Mouse (Mus musculus) intestine, embryonic 16.5 days (tissue): ENCODE measurements at regions not wholly inside any gene's neighbourhood (a gene's known extent, or its start where the extent isn't known, plus 50 kb on each side); places are given as distances from the start of the nearest gene placed in this dataset.

Experiments used
- ATAC-seq: fragments of 200-750 bp; cut with Nextera tagmentation; 2 replicates; pipeline ENCODE4 v1.8.0; 2017; ENCODE audit warnings: moderate TSS enrichment, moderate library complexity
- H3K27ac ChIP-seq: fragments of 300-500 bp; sonication (generic); 2 replicates; pipeline ENCODE4 v1.5.1; 2014; ENCODE audit warnings: mild to moderate bottlenecking, low read length
- H3K27me3 ChIP-seq: fragments of 300-500 bp; sonication (generic); replicated peaks from 2 replicates; pipeline ENCODE4 v1.6.1; 2014; ENCODE audit warnings: low read length, control low read depth, mixed read lengths; ENCODE audit not compliant: control insufficient read depth, insufficient read depth
- H3K36me3 ChIP-seq: fragments of 300-500 bp; sonication (generic); 2 replicates; pipeline ENCODE4 v1.6.1; 2014; ENCODE audit warnings: low read length, control low read depth; ENCODE audit not compliant: control insufficient read depth, insufficient read depth
- H3K4me1 ChIP-seq: fragments of 300-500 bp; sonication (generic); 2 replicates; pipeline ENCODE4 v1.6.1; 2014; ENCODE audit warnings: low read length, control low read depth, mixed read lengths; ENCODE audit not compliant: control insufficient read depth, insufficient read depth
- H3K4me2 ChIP-seq: fragments of 300-500 bp; sonication (generic); 2 replicates; pipeline ENCODE4 v1.6.1; 2014; ENCODE audit warnings: low read depth, low read length, control low read depth
- H3K4me3 ChIP-seq: fragments of 300-500 bp; sonication (generic); 2 replicates; pipeline ENCODE4 v1.5.1; 2014; ENCODE audit warnings: mild to moderate bottlenecking, low read length
- H3K9ac ChIP-seq: fragments of 300-500 bp; sonication (generic); 2 replicates; pipeline ENCODE4 v1.6.1; 2014; ENCODE audit warnings: low read depth, low read length
- H3K9me3 ChIP-seq: fragments of 300-500 bp; sonication (generic); 2 replicates; pipeline ENCODE4 v1.6.1; 2016; ENCODE audit warnings: low read length, control low read depth; ENCODE audit not compliant: control insufficient read depth
- WGBS: fragments of 180-500 bp; shearing (Covaris S2); extraction: QIAGEN DNeasy Blood & Tissue Kit; methylation state at CpG from one replicate; pipeline ENCODE4 v1.1.7; 2014; 5-methylcytosine and 5-hydroxymethylcytosine counted together

- no peak overlapping the region for H3K4me2 ChIP-seq
- no peak for ATAC-seq
- H3K4me3 ChIP-seq: no peak overlapping the region
- no peaks in the 10 kb centered on the region for H3K9me3 ChIP-seq
- no peaks in the 10 kb centered on the region for H3K36me3 ChIP-seq
- H3K27ac ChIP-seq: no peak overlapping the region
- H3K4me1 ChIP-seq: no peaks in the 10 kb centered on the region
- H3K9ac ChIP-seq: no peak overlapping the region
- no peaks in the 10 kb centered on the region for H3K27me3 ChIP-seq
- 59% methylated on average over 4 of the region's 4 CpGs for WGBS
Observed at GRCm38 (mm10) chr9:113026096-113026903, 681.8 kb downstream of the Pdcd6ip start.

- Histone ChIP-seq H3K9ac (no peak overlapping the region), H3K27me3 (no peaks in the 10 kb centered on the region), H3K4me2 (no peak overlapping the region), H3K9me3 (no peaks in the 10 kb centered on the region), H3K4me1 (no peaks in the 10 kb centered on the region), H3K4me3 (no peak overlapping the region), H3K36me3 (no peaks in the 10 kb centered on the region), H3K27ac (no peak overlapping the region)
- 74% methylated on average over 6 of the region's 6 CpGs for WGBS
- no peak for ATAC-seq
Observed at GRCm38 (mm10) chr9:113021866-113022645, 686.0 kb downstream of the Pdcd6ip start.

GRCm38 (mm10) chr9:113019576-113019975 lies 688.5 kb downstream of the Pdcd6ip start:
- no peak overlapping the region for H3K9ac ChIP-seq
- no peaks in the 10 kb centered on the region for H3K4me1 ChIP-seq
- no peak for ATAC-seq
- no peaks in the 10 kb centered on the region for H3K36me3 ChIP-seq
- H3K4me2 ChIP-seq: no peak overlapping the region
- no peaks in the 10 kb centered on the region for H3K9me3 ChIP-seq
- H3K27me3 ChIP-seq: no peaks in the 10 kb centered on the region
- no peak overlapping the region for H3K4me3 ChIP-seq
- WGBS: 65% methylated on average over 6 of the region's 6 CpGs
- H3K27ac ChIP-seq: no peak overlapping the region

- ATAC-seq: no peak
- Histone ChIP-seq H3K9ac (no peak overlapping the region), H3K27ac (no peak overlapping the region), H3K36me3 (no peaks in the 10 kb centered on the region), H3K4me1 (no peaks in the 10 kb centered on the region), H3K4me3 (no peak overlapping the region), H3K9me3 (no peaks in the 10 kb centered on the region), H3K27me3 (no peaks in the 10 kb centered on the region), H3K4me2 (no peak overlapping the region)
- WGBS: 79% methylated on average over 4 of the region's 4 CpGs
Observed at GRCm38 (mm10) chr9:113008106-113008505, 700.0 kb downstream of the Pdcd6ip start.

- Histone ChIP-seq H3K4me1 (no peaks in the 10 kb centered on the region), H3K9me3 (no peaks in the 10 kb centered on the region), H3K9ac (no peak overlapping the region), H3K36me3 (no peaks in the 10 kb centered on the region), H3K4me3 (no peak overlapping the region), H3K4me2 (no peak overlapping the region), H3K27ac (no peak overlapping the region), H3K27me3 (no peaks in the 10 kb centered on the region)
- 81% methylated on average over 1 of the region's 1 CpGs for WGBS
- peak; percentile 77 for ATAC-seq
Observed at GRCm38 (mm10) chr9:112996204-112996603, 711.9 kb downstream of the Pdcd6ip start.

- no peak overlapping the region for H3K9ac ChIP-seq
- H3K27ac ChIP-seq: no peak overlapping the region
- H3K36me3 ChIP-seq: no peaks in the 10 kb centered on the region
- H3K4me3 ChIP-seq: no peak overlapping the region
- no peak for ATAC-seq
- no peaks in the 10 kb centered on the region for H3K9me3 ChIP-seq
- no peaks in the 10 kb centered on the region for H3K4me1 ChIP-seq
- 76% methylated on average over 4 of the region's 4 CpGs for WGBS
- no peaks in the 10 kb centered on the region for H3K27me3 ChIP-seq
- H3K4me2 ChIP-seq: no peak overlapping the region
Observed at GRCm38 (mm10) chr9:112994774-112995173, 713.3 kb downstream of the Pdcd6ip start.

GRCm38 (mm10) chr9:112993627-112994026 lies 714.4 kb downstream of the Pdcd6ip start:
- WGBS: 76% methylated on average over 2 of the region's 2 CpGs
- Histone ChIP-seq H3K9ac (no peak overlapping the region), H3K4me3 (no peak overlapping the region), H3K9me3 (no peaks in the 10 kb centered on the region), H3K36me3 (no peaks in the 10 kb centered on the region), H3K4me2 (no peak overlapping the region), H3K27ac (no peak overlapping the region), H3K4me1 (no peaks in the 10 kb centered on the region), H3K27me3 (no peaks in the 10 kb centered on the region)
- no peak for ATAC-seq

GRCm38 (mm10) chr9:112992937-112993336 lies 715.1 kb downstream of the Pdcd6ip start:
- no peak overlapping the region for H3K27ac ChIP-seq
- WGBS: 51% methylated on average over 3 of the region's 3 CpGs
- H3K9me3 ChIP-seq: no peaks in the 10 kb centered on the region
- H3K36me3 ChIP-seq: no peaks in the 10 kb centered on the region
- H3K4me1 ChIP-seq: no peaks in the 10 kb centered on the region
- no peaks in the 10 kb centered on the region for H3K27me3 ChIP-seq
- no peak overlapping the region for H3K4me2 ChIP-seq
- ATAC-seq: no peak
- no peak overlapping the region for H3K4me3 ChIP-seq
- no peak overlapping the region for H3K9ac ChIP-seq

- no peak overlapping the region for H3K4me3 ChIP-seq
- no peak overlapping the region for H3K27ac ChIP-seq
- no peak overlapping the region for H3K9ac ChIP-seq
- WGBS: 82% methylated on average over 6 of the region's 6 CpGs
- H3K36me3 ChIP-seq: no peaks in the 10 kb centered on the region
- H3K9me3 ChIP-seq: no peaks in the 10 kb centered on the region
- H3K27me3 ChIP-seq: no peaks in the 10 kb centered on the region
- no peak overlapping the region for H3K4me2 ChIP-seq
- no peaks in the 10 kb centered on the region for H3K4me1 ChIP-seq
- no peak for ATAC-seq
Observed at GRCm38 (mm10) chr9:112983353-112983752, 724.7 kb downstream of the Pdcd6ip start.
